Comparison of ENCODE assay signal across 23 mouse cellular contexts in genomic region chr6:86160878-86161277, GRCm38 (mm10). TPM values are rescaled to one million over a fixed set of nuclear protein-coding genes. Genes with fewer than 3 reads are reported as not detected.
"Had no signal": no experiment of that assay in that cellular context is flagged by ENCODE, and none has a peak within 500 bp of the region (broad histone marks: within the 10 kb centered on the region; RNA-seq: fewer than 3 reads in every experiment).

No protein-coding gene starts in this region.

- H3K4me2 ChIP-seq: lung, embryonic 15.5 days; midbrain, embryonic 12.5 days; neural tube, embryonic 13.5 days; neural tube, embryonic 15.5 days had no signal

- H3K27ac ChIP-seq: lung, embryonic 15.5 days; macrophage; midbrain, embryonic 10.5 days; midbrain, embryonic 12.5 days; neural tube, embryonic 13.5 days; neural tube, embryonic 15.5 days had no signal

- H3K9ac ChIP-seq: liver, postnatal 0 days; lung, embryonic 15.5 days; midbrain, embryonic 12.5 days; neural tube, embryonic 13.5 days; neural tube, embryonic 15.5 days had no signal

- H3K36me3 ChIP-seq: lung, embryonic 15.5 days; midbrain, embryonic 10.5 days; midbrain, embryonic 12.5 days; neural tube, embryonic 13.5 days; neural tube, embryonic 15.5 days had no signal

- H3K4me3 ChIP-seq: lung, embryonic 15.5 days; megakaryocyte, embryonic 14.5 days; midbrain, embryonic 10.5 days; midbrain, embryonic 12.5 days; myocyte; neural tube, embryonic 13.5 days; neural tube, embryonic 15.5 days had no signal

- ATAC-seq: liver, postnatal 0 days; lung, postnatal 0 days; midbrain, embryonic 16.5 days had no signal

- DNase-seq: liver, postnatal 0 days; lung, adult 2 months; lung, postnatal 14 days; lung, postnatal 36 days; midbrain, embryonic 14.5 days; retina, postnatal 1 day; right cerebral cortex, adult 18-20 months; right cerebral cortex, postnatal 25 days; right cerebral cortex, postnatal 4 days; spleen, adult 18-20 months; thymus, adult 2 months; thymus, postnatal 25 days; thymus, postnatal 4 days had no signal

- H3K9me3 ChIP-seq: lung, embryonic 15.5 days; midbrain, embryonic 10.5 days; midbrain, embryonic 12.5 days; neural tube, embryonic 13.5 days; neural tube, embryonic 15.5 days had no signal

- H3K4me1 ChIP-seq: neural tube, embryonic 15.5 days had no signal

- H3K27me3 ChIP-seq: lung, embryonic 15.5 days; midbrain, embryonic 12.5 days; neural tube, embryonic 13.5 days; neural tube, embryonic 15.5 days had no signal

RNA-seq across cellular contexts. Expression of gene Tgfa, which starts 34.1 kb away (rescaled TPM):
- polyA plus RNA-seq: macrophage had no signal
